Mouse (Mus musculus): ENCODE data around the gene Cacna1s. TPM values are rescaled to one million over a fixed set of nuclear protein-coding genes. Genes with fewer than 3 reads are reported as not detected.
A peak's percentile ranks its signal among the peaks of the same experiment; 100 is the strongest.

The Cacna1s gene
- polyA plus RNA-seq, 1 experiment from 2014 or later: 5.2 TPM

GRCm38 (mm10) chr1:136031697-136032096 lies 20.9 kb upstream of the Cacna1s start:
- no peaks in the 10 kb centered on the region for H3K27me3 ChIP-seq
- H3K4me1 ChIP-seq: 0 out of 2 replicates have a peak, but pooled peaks cover 4% of the 10 kb centered on the region
- H3K4me3 ChIP-seq: no peak overlapping the region
- no peak overlapping the region for H3K27ac ChIP-seq
- H3K4me2 ChIP-seq: no peak overlapping the region
- peaks cover 84% of the 10 kb centered on the region for H3K36me3 ChIP-seq
- H3K9ac ChIP-seq: no peak overlapping the region
- no peak for ATAC-seq (ENCODE audit: insufficient number of reproducible peaks, low FRiP score, low TSS enrichment, low read depth)
- WGBS: 71% methylated on average over 8 of the region's 8 CpGs
- no peaks in the 10 kb centered on the region for H3K9me3 ChIP-seq

- WGBS: 50% methylated on average over 7 of the region's 7 CpGs
- H3K36me3 ChIP-seq: peaks cover 71% of the 10 kb centered on the region
- 0 out of 2 replicates have a peak, but pooled peaks cover 4% of the 10 kb centered on the region for H3K4me1 ChIP-seq
- no peak for ATAC-seq (ENCODE audit: insufficient number of reproducible peaks, low FRiP score, low TSS enrichment, low read depth)
- no peak overlapping the region for H3K4me2 ChIP-seq
- H3K27ac ChIP-seq: no peak overlapping the region
- H3K9ac ChIP-seq: no peak overlapping the region
- no peaks in the 10 kb centered on the region for H3K9me3 ChIP-seq
- H3K27me3 ChIP-seq: no peaks in the 10 kb centered on the region
- H3K4me3 ChIP-seq: no peak overlapping the region
These were observed 19.6 kb upstream of the Cacna1s start for GRCm38 (mm10) chr1:136032961-136033360.

GRCm38 (mm10) chr1:136038746-136039538 lies 13.6 kb upstream of the Cacna1s start:
- 75% methylated on average over 5 of the region's 5 CpGs for WGBS
- ATAC-seq (ENCODE audit: insufficient number of reproducible peaks, low FRiP score, low TSS enrichment, low read depth): no peak
- no peak overlapping the region for H3K4me2 ChIP-seq

GRCm38 (mm10) chr1:136040452-136040851 lies 12.1 kb upstream of the Cacna1s start:
- no peaks in the 10 kb centered on the region for H3K9me3 ChIP-seq
- WGBS: 13% methylated on average over 11 of the region's 11 CpGs
- no peaks in the 10 kb centered on the region for H3K27me3 ChIP-seq
- no peak overlapping the region for H3K9ac ChIP-seq
- H3K27ac ChIP-seq: no peak overlapping the region
- peaks cover 13% of the 10 kb centered on the region for H3K4me1 ChIP-seq
- ATAC-seq (ENCODE audit: insufficient number of reproducible peaks, low FRiP score, low TSS enrichment, low read depth): no peak
- H3K4me2 ChIP-seq: no peak overlapping the region
- no peak overlapping the region for H3K4me3 ChIP-seq
- peaks cover 6% of the 10 kb centered on the region; the same call in 1 of the 2 replicates for H3K36me3 ChIP-seq

More at GRCm38 (mm10) chr1:136038746-136039538, 13.6 kb upstream of the Cacna1s start:
- H3K27me3 ChIP-seq: no peaks in the 10 kb centered on the region
- peaks cover 13% of the 10 kb centered on the region for H3K4me1 ChIP-seq
- no peak overlapping the region for H3K4me3 ChIP-seq
- peaks cover 21% of the 10 kb centered on the region for H3K36me3 ChIP-seq
- no peak overlapping the region for H3K9ac ChIP-seq
- H3K27ac ChIP-seq: no peak overlapping the region
- no peaks in the 10 kb centered on the region for H3K9me3 ChIP-seq

- no peak for ATAC-seq (ENCODE audit: insufficient number of reproducible peaks, low FRiP score, low TSS enrichment, low read depth)
- Histone ChIP-seq H3K9me3 (no peaks in the 10 kb centered on the region), H3K9ac (no peak overlapping the region), H3K27me3 (0 out of 2 replicates have a peak, but pooled peaks cover under 1% of the 10 kb centered on the region), H3K4me2 (no peak overlapping the region), H3K36me3 (peaks cover 1% of the 10 kb centered on the region; the same call in 1 of the 2 replicates), H3K4me3 (no peak overlapping the region), H3K4me1 (peaks cover 13% of the 10 kb centered on the region), H3K27ac (no peak overlapping the region)
- whole genome bisulfite sequencing: 18% methylated on average over 4 of the region's 4 CpGs
These were observed 11.7 kb upstream of the Cacna1s start for GRCm38 (mm10) chr1:136040874-136041273.

GRCm38 (mm10) chr1:136045774-136046173 lies 6.8 kb upstream of the Cacna1s start:
- H3K36me3 ChIP-seq: no peaks in the 10 kb centered on the region
- H3K9me3 ChIP-seq: no peaks in the 10 kb centered on the region
- H3K27me3 ChIP-seq: peaks cover 27% of the 10 kb centered on the region
- H3K27ac ChIP-seq: no peak overlapping the region
- no peak overlapping the region for H3K4me3 ChIP-seq
- peaks cover 11% of the 10 kb centered on the region for H3K4me1 ChIP-seq
- no peak for ATAC-seq (ENCODE audit: insufficient number of reproducible peaks, low FRiP score, low TSS enrichment, low read depth)
- H3K9ac ChIP-seq: no peak overlapping the region
- H3K4me2 ChIP-seq: no peak overlapping the region
- 14% methylated on average over 4 of the region's 4 CpGs for WGBS

GRCm38 (mm10) chr1:136047432-136047831 lies 5.1 kb upstream of the Cacna1s start:
- Histone ChIP-seq H3K36me3 (no peaks in the 10 kb centered on the region), H3K9ac (no peak overlapping the region), H3K27me3 (peaks cover 40% of the 10 kb centered on the region), H3K27ac (no peak overlapping the region), H3K9me3 (no peaks in the 10 kb centered on the region), H3K4me2 (no peak overlapping the region), H3K4me1 (peaks cover 10% of the 10 kb centered on the region), H3K4me3 (no peak overlapping the region)
- ATAC-seq (ENCODE audit: insufficient number of reproducible peaks, low FRiP score, low TSS enrichment, low read depth): no peak
- whole genome bisulfite sequencing: 0% methylated on average over 2 of the region's 2 CpGs

GRCm38 (mm10) chr1:136047894-136048293 lies 4.7 kb upstream of the Cacna1s start:
- Histone ChIP-seq H3K4me1 (peaks cover 10% of the 10 kb centered on the region), H3K4me3 (no peak overlapping the region), H3K4me2 (no peak overlapping the region), H3K27ac (no peak overlapping the region), H3K27me3 (peaks cover 45% of the 10 kb centered on the region), H3K9ac (no peak overlapping the region), H3K9me3 (no peaks in the 10 kb centered on the region), H3K36me3 (no peaks in the 10 kb centered on the region)
- WGBS: 69% methylated on average over 9 of the region's 9 CpGs
- ATAC-seq (ENCODE audit: insufficient number of reproducible peaks, low FRiP score, low TSS enrichment, low read depth): no peak

GRCm38 (mm10) chr1:136050312-136051012 lies 2.1 kb upstream of the Cacna1s start, which contains the start of gene Ascl5:
Gene Ascl5, plus strand, starts transcription at chr1:136050804.
- Histone ChIP-seq H3K4me3 (peak within 1 kb of the TSS; percentile 33), H3K36me3 (no peaks in the 10 kb centered on the region), H3K4me2 (peak within 1 kb of the TSS; percentile 69), H3K4me1 (peaks cover 10% of the 10 kb centered on the region), H3K9me3 (no peaks in the 10 kb centered on the region), H3K9ac (no peak within 1 kb of the TSS), H3K27me3 (peaks cover 47% of the 10 kb centered on the region), H3K27ac (no peak within 1 kb of the TSS)
- no peak for ATAC-seq (ENCODE audit: insufficient number of reproducible peaks, low FRiP score, low TSS enrichment, low read depth)
- 21% methylated on average over 29 of the region's 29 CpGs for WGBS

- H3K4me2 ChIP-seq: peak overlapping the region; percentile 69
- whole genome bisulfite sequencing: under 1% methylated on average over 35 of the region's 36 CpGs
- H3K4me3 ChIP-seq: peak overlapping the region; percentile 33
- no peak for ATAC-seq (ENCODE audit: insufficient number of reproducible peaks, low FRiP score, low TSS enrichment, low read depth)
- no peaks in the 10 kb centered on the region for H3K9me3 ChIP-seq
- peaks cover 10% of the 10 kb centered on the region for H3K4me1 ChIP-seq
- H3K36me3 ChIP-seq: no peaks in the 10 kb centered on the region
- no peak overlapping the region for H3K27ac ChIP-seq
- peaks cover 45% of the 10 kb centered on the region for H3K27me3 ChIP-seq
- H3K9ac ChIP-seq: no peak overlapping the region
These were observed 1.6 kb upstream of the Cacna1s start for GRCm38 (mm10) chr1:136051013-136051315.

- Histone ChIP-seq H3K4me3 (peak overlapping the region; percentile 33), H3K27me3 (peaks cover 44% of the 10 kb centered on the region), H3K9me3 (no peaks in the 10 kb centered on the region), H3K36me3 (no peaks in the 10 kb centered on the region), H3K4me2 (peak overlapping the region; percentile 69), H3K4me1 (peaks cover 10% of the 10 kb centered on the region), H3K27ac (no peak overlapping the region), H3K9ac (no peak overlapping the region)
- WGBS: under 1% methylated on average over 6 of the region's 6 CpGs
- ATAC-seq (ENCODE audit: insufficient number of reproducible peaks, low FRiP score, low TSS enrichment, low read depth): peak; percentile 2; the same call in 1 of the 2 replicates
These were observed 1.1 kb upstream of the Cacna1s start for GRCm38 (mm10) chr1:136051465-136051864.

- ATAC-seq (ENCODE audit: insufficient number of reproducible peaks, low FRiP score, low TSS enrichment, low read depth): no peak
These were observed 3.2 kb downstream of the Cacna1s start for GRCm38 (mm10) chr1:136055771-136056170.

More at GRCm38 (mm10) chr1:136055771-136056170, 3.2 kb downstream of the Cacna1s start:
- H3K27ac ChIP-seq: no peak overlapping the region
- no peak overlapping the region for H3K4me2 ChIP-seq
- peaks cover 7% of the 10 kb centered on the region for H3K4me1 ChIP-seq
- peaks cover 20% of the 10 kb centered on the region for H3K27me3 ChIP-seq
- H3K36me3 ChIP-seq: no peaks in the 10 kb centered on the region
- 75% methylated on average over 3 of the region's 3 CpGs for WGBS
- H3K4me3 ChIP-seq: no peak overlapping the region
- no peaks in the 10 kb centered on the region for H3K9me3 ChIP-seq
- H3K9ac ChIP-seq: no peak overlapping the region
